Mouse (Mus musculus) liver, embryonic 14.5 days (tissue): ENCODE measurements around the gene Carmil1. TPM values are rescaled to one million over a fixed set of nuclear protein-coding genes. Genes with fewer than 3 reads are reported as not detected.

Source experiments
- ATAC-seq: fragments of 200-750 bp; cut with Nextera tagmentation; 2 replicates; pipeline ENCODE4 v1.8.0; 2017; ENCODE audit warnings: moderate number of reproducible peaks, mild to moderate bottlenecking, moderate library complexity; ENCODE audit not compliant: insufficient read depth
- DNase-seq, 3 experiments: peaks; one replicate each; pipeline ENCODE4 v3.0.0-alpha.2; 2012 to 2013; ENCODE audit warnings: low read depth in 3 of 3, low spot score in 3 of 3
- H3K27ac ChIP-seq: fragments of 300-500 bp; sonication (generic); 2 replicates; pipeline ENCODE4 v1.5.1; 2014; ENCODE audit warnings: moderate library complexity, mild to moderate bottlenecking, control low read depth, inconsistent platforms
- H3K27me3 ChIP-seq: fragments of 300-500 bp; sonication (generic); 2 replicates; pipeline ENCODE4 v1.6.1; 2014; ENCODE audit warnings: mild to moderate bottlenecking, low read length, moderate library complexity; ENCODE audit not compliant: control insufficient read depth, insufficient read depth
- H3K36me3 ChIP-seq: fragments of 300-500 bp; sonication (generic); replicated peaks from 2 replicates; pipeline ENCODE4 v1.6.1; 2014; ENCODE audit warnings: low read depth; ENCODE audit not compliant: control insufficient read depth, insufficient read depth
- H3K4me1 ChIP-seq, 2 experiments: fragments of 200-500 bp in 1 of 2; fragments of 300-500 bp in 1 of 2; sonication (generic) in 1 of 2; replicated peaks; 2 replicates each; pipeline ENCODE4 v1.6.1; 2012 to 2014; ENCODE audit warnings: antibody characterized with exemption in 1 of 2, inconsistent platforms in 1 of 2, low read length in 1 of 2; ENCODE audit not compliant: control insufficient read depth in 2 of 2, insufficient read depth in 2 of 2
- H3K4me2 ChIP-seq: fragments of 300-500 bp; sonication (generic); 2 replicates; pipeline ENCODE4 v1.6.1; 2014; ENCODE audit warnings: low read depth, mild to moderate bottlenecking, control low read depth, moderate library complexity
- H3K4me3 ChIP-seq, 2 experiments: fragments of 200-500 bp in 1 of 2; fragments of 300-500 bp in 1 of 2; sonication (generic) in 1 of 2; 2 replicates each; pipeline ENCODE4 v1.5.1; 2012 to 2014; ENCODE audit warnings: low read depth in 2 of 2, low read length in 2 of 2, mild to moderate bottlenecking in 2 of 2, control low read depth in 1 of 2, inconsistent platforms in 1 of 2, moderate library complexity in 1 of 2; ENCODE audit not compliant: insufficient read depth in 1 of 2
- H3K9ac ChIP-seq: fragments of 300-500 bp; sonication (generic); replicated peaks from 2 replicates; pipeline ENCODE4 v1.6.1; 2014; ENCODE audit warnings: mild to moderate bottlenecking, control low read depth, moderate library complexity
- H3K9me3 ChIP-seq: fragments of 300-500 bp; sonication (generic); 2 replicates; pipeline ENCODE4 v1.6.1; 2016; ENCODE audit warnings: low read length, mixed read lengths; ENCODE audit not compliant: control insufficient read depth
- CTCF ChIP-seq: IDR thresholded peaks from 2 replicates; pipeline ENCODE4 v1.5.1; 2016; ENCODE audit warnings: antibody characterized with exemption, low read depth, control low read depth
- EP300 ChIP-seq: IDR thresholded peaks from 2 replicates; pipeline ENCODE4 v1.6.1; 2016; ENCODE audit warnings: antibody characterized with exemption, low read depth
- WGBS: fragments of 180-500 bp; shearing (Covaris S2); extraction: QIAGEN DNeasy Blood & Tissue Kit; methylation state at CpG from one replicate; pipeline ENCODE4 v1.1.7; 2014; ENCODE audit not compliant: insufficient replicate concordance; 5-methylcytosine and 5-hydroxymethylcytosine counted together
- polyA plus RNA-seq, 2 experiments: library from polyadenylated mRNA; depleted of rRNA in 1 of 2; stranded (reverse) in 1 of 2; unstranded in 1 of 2; fragments of >200 nt; fragmentation: Nextera tagmentation in 1 of 2; extraction: Ambion mirVana in 1 of 2; gene quantifications; 2 replicates each; pipeline versions ENCODE4 v1.2.1 to v1.2.3; 2012 to 2014

Carmil1 gene
- polyA plus RNA-seq (2012; rRNA removed) (1.5 and 1.8 TPM in 2 replicates), polyA plus RNA-seq (2014; fragmentation: Nextera tagmentation; extraction: Ambion mirVana) (4.1 and 4.2 TPM in 2 replicates)

- H3K27me3 ChIP-seq, result peaks cover 33% of the 10 kb centered on the region
- no peak within 1 kb of the TSS for H3K9ac ChIP-seq
- H3K4me3 ChIP-seq, result peak within 1 kb of the TSS; percentile 48 to 55
- H3K9me3 ChIP-seq, result no peaks in the 10 kb centered on the region
- peak; percentile 67 for TF ChIP-seq CTCF
- TF ChIP-seq EP300, result no peak
- DNase-seq, result peak in 2 of 3 experiments; percentile 20 to 22
- peak; percentile 91 for ATAC-seq
- peak within 1 kb of the TSS; percentile 55 for H3K4me2 ChIP-seq
- under 1% methylated on average over 95 of the region's 96 CpGs for WGBS
- H3K4me1 ChIP-seq, result no peaks in the 10 kb centered on the region
- no peaks in the 10 kb centered on the region for H3K36me3 ChIP-seq
- H3K27ac ChIP-seq, result no peak within 1 kb of the TSS
Measured at GRCm38 (mm10) chr13:24280439-24281431, at the start of gene Carmil1. Carmil1 (minus strand) TSS chr13:24280795.

- H3K4me2 ChIP-seq, result no peak overlapping the region
- no peak for TF ChIP-seq CTCF
- no peak for TF ChIP-seq EP300
- no peak overlapping the region for H3K27ac ChIP-seq
- WGBS, result 45% methylated on average over 4 of the region's 4 CpGs
- H3K4me3 ChIP-seq, result no peak overlapping the region
- H3K36me3 ChIP-seq, result no peaks in the 10 kb centered on the region
- H3K4me1 ChIP-seq, result peaks cover 0 to 10% of the 10 kb centered on the region in 2 experiments; a peak in 2 of 4 replicates
- ATAC-seq (no peak), DNase-seq (no peak)
- no peaks in the 10 kb centered on the region for H3K27me3 ChIP-seq
- no peaks in the 10 kb centered on the region for H3K9me3 ChIP-seq
- H3K9ac ChIP-seq, result no peak overlapping the region
Measured at GRCm38 (mm10) chr13:24330128-24330527, 49.5 kb upstream of the Carmil1 start.

GRCm38 (mm10) chr13:24328036-24328817 is 47.6 kb upstream of the Carmil1 start:
- DNase-seq (no peak), ATAC-seq (no peak)
- 52% methylated on average over 9 of the region's 9 CpGs for WGBS
- peaks cover 0 to 10% of the 10 kb centered on the region in 2 experiments; a peak in 2 of 4 replicates for H3K4me1 ChIP-seq
- H3K4me2 ChIP-seq, result no peak overlapping the region
- H3K27me3 ChIP-seq, result no peaks in the 10 kb centered on the region
- no peak overlapping the region for H3K4me3 ChIP-seq
- no peak overlapping the region for H3K9ac ChIP-seq
- no peaks in the 10 kb centered on the region for H3K36me3 ChIP-seq
- no peak overlapping the region for H3K27ac ChIP-seq
- TF ChIP-seq CTCF, result no peak
- no peak for TF ChIP-seq EP300
- no peaks in the 10 kb centered on the region for H3K9me3 ChIP-seq

GRCm38 (mm10) chr13:24327201-24327600 is 46.6 kb upstream of the Carmil1 start, which contains the start of gene Cmah:
Cmah (plus strand) TSS chr13:24327404.
- Histone ChIP-seq H3K27me3 (no peaks in the 10 kb centered on the region), H3K9ac (no peak within 1 kb of the TSS), H3K9me3 (no peaks in the 10 kb centered on the region), H3K36me3 (no peaks in the 10 kb centered on the region), H3K4me1 (peaks cover 0 to 10% of the 10 kb centered on the region in 2 experiments; a peak in 2 of 4 replicates), H3K27ac (no peak within 1 kb of the TSS), H3K4me2 (no peak within 1 kb of the TSS), H3K4me3 (no peak within 1 kb of the TSS)
- TF ChIP-seq EP300 (no peak), CTCF (no peak)
- ATAC-seq (no peak), DNase-seq (no peak)
- WGBS, result 64% methylated on average over 5 of the region's 5 CpGs
